Mouse (Mus musculus) lung, adult 2 months (tissue): ENCODE measurements around the gene Nos1ap.

ENCODE experiments used
- CTCF ChIP-seq: fragments of 200-500 bp; IDR thresholded peaks from 2 replicates; pipeline ENCODE4 v1.5.1; 2011; ENCODE audit warnings: mild to moderate bottlenecking, low read length, control low read depth; ENCODE audit not compliant: insufficient read depth
- POLR2A ChIP-seq: fragments of 200-500 bp; IDR thresholded peaks from 2 replicates; pipeline ENCODE4 v1.6.1; 2011; ENCODE audit warnings: low read depth, mild to moderate bottlenecking, control low read depth, low read length, borderline replicate concordance; ENCODE audit errors: extremely low read depth

DNA sequence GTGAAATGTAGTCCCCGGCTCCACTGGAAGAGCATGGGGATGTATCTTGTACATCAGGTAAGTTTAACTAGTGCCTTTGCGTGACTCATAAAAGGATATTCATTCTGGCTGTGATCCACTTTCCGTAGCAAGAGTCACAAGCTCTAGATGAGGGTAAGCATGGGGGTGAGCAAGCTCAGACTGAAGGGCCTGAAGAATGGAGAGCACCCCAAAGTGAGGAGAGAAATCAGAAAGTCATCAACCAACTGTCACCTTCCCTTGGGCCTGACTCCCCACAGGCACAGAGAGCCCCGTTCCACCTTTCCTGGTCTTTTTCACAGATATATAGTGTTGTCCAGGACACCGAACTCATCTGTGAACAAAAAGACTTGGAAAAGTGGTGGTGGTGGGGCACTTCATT is 213.9 kb downstream of the Nos1ap start:
- TF ChIP-seq CTCF (no peak), POLR2A (no peak)
